Mouse (Mus musculus): ENCODE measurements at regions not wholly inside any gene's neighbourhood (a gene's known extent, or its start where the extent isn't known, plus 50 kb on each side); places are given as distances from the start of the nearest gene placed in this dataset.
"Not testable (repeated sequence)": the region's sequence is repeated elsewhere in the genome, so short reads cannot be mapped to it uniquely, and the experiment has no call there.

- DNase-seq = no peak
Observed at GRCm38 (mm10) chr4:55663856-55664255, 131.6 kb upstream of the Klf4 start.

DNA sequence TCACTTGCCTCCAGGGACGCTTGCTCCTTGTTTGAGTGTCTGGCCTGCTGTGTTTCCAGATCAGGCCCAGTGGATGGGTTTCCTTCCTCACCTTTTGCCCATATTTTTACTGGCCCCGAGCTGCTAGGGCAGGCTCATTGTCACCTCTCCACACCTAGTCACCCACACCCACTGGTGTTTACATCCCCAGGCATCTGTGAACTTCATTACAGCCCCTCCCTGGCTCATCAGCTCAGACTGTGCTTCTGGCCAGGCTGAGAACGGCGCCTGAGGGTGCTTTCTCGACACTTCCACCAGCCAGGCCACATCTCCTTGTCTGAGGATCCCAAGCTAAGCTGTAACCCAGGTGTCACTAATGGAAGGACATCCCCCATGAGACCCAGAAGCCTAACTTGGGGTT is 129.8 kb upstream of the Klf4 start:
- no peak for DNase-seq

DNA sequence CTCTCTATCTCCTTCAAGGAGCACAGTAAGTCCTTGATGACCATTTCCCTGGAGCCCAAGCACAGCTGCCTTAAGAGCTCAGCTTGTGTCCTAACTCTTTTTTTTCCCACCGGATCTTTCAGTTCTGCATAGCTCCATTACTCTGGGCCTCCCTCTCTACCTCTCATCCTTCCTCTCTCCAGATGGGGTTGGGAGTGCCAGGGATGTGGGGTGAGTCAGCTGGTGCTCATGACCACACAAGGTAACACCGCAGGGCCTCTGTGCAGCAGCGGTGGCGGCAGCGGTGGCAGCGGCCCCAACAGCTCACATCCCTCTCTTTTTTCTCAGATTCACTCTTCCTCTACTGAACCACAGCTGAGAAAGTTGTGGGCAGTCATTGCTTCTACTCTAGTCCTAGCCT is 126.6 kb upstream of the Klf4 start:
- DNase-seq = no peak

DNA sequence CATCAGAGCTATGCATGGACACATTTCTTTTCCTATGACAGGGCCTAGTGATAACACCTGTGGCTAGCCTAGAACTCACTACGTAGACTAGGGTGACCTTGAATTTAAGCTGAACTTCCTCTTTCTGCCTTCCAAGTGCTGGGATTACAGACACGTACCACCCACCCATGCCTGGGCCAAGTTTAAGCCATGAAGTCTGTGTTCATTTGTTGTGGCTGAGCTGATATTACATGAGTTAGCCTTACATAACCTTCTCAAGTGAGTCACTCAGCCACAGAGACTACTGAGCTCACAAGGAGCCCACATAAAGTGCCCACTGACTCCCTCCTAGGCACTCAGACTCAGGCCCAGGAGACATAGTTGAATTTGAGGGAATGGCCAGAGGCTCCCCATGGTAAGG is 123.1 kb upstream of the Klf4 start:
- DNase-seq = no peak

- no peak for DNase-seq
Observed at GRCm38 (mm10) chr4:55652628-55653027, 120.4 kb upstream of the Klf4 start.

- DNase-seq = no peak
Observed at GRCm38 (mm10) chr4:55651811-55652410, 119.6 kb upstream of the Klf4 start.

DNA sequence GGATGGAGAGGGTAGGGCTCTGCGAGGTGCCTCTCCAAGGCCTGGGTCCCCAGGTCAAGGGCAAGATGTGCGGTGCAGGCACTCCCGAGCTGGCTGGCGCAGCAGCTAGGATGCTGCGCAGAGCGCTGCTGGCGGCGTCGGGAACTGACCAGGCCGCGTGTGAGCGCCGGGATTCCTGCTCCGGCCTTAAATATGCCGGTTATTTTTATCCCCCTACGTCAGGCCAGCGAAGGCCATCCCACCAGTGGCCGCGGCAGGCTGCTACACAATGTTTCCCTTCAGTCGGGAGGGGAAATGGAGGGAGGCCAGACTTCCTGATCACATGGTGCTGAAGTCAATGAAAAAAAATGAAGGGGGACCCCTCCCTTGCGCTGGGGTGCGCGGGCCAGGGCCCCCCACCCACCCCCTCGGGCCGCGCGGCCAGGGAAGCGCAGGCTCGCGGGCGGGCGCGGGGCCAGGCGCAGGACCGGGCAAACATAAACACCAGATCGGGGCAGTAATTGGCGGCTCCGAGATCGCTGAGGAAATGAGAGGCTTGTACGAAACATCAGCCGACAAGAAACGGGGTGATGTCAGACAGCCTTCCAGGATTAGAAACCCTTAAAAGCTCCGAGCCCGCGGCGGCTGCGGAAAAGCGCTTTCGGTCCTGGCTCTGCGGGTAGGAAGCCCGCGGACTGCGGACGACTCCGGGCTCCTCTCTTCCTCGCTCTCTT is 118.9 kb upstream of the Klf4 start:
- peak; percentile 74 for DNase-seq

DNA sequence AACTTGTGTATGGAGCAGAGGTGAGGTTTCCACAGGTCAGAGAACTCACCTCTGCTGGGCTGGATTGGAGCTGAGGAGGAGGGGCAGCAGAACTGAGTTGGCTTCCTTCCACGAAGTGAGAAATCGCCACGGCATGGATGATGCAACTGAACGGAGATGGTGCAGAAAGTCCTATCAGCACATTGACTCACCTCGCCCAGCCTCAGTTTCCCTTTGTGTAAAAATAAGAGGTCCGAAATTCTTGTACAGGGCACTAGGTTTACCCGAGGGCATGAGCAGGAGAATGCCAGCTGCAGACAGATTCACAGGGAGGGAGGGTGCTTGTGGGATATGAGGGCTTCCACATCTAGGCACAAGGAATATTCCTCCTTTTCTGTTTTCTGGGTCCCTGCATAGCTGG is 117.9 kb upstream of the Klf4 start:
- no peak for DNase-seq

DNA sequence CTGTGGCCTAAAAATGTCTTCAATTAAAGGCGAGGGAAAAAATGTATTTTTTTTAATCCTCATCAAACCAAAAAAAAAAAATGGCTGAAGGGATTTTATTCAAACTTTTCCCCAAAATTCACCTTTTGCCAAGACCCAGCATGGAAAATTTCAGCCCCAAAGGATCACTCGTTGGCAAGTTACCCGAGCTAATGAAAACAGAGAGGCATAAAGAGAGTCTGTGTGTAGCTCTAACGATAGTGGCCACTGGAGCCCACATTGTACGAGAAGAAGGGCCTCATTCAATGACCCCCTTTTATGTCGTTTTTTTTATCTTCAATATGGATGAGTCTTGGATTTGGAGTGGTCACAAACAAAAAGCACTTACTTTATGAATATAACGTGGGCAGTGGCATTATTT is 116.1 kb upstream of the Klf4 start:
- no peak for DNase-seq

GRCm38 (mm10) chr4:55645432-55645831 is 113.2 kb upstream of the Klf4 start:
- no peak for DNase-seq

DNA sequence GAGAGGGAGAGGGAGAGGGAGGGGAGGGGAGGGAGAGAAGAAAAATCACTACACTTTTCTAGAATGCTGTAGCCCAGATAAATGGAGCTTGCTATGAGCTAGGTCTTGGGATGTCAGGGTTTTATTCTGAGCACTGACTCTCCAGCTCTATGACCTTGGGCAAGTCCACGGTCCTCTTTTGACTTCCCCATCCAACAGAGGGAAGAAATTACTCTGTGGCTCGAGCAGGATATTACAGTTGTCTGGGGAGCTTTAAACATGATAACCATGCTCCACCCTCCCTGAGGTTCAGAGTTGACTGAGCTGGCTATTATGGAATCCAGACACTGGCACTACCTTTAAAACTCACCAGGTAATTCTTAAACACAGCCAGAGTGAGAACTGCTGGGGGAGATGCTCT is 112.6 kb upstream of the Klf4 start:
- DNase-seq = no peak

DNA sequence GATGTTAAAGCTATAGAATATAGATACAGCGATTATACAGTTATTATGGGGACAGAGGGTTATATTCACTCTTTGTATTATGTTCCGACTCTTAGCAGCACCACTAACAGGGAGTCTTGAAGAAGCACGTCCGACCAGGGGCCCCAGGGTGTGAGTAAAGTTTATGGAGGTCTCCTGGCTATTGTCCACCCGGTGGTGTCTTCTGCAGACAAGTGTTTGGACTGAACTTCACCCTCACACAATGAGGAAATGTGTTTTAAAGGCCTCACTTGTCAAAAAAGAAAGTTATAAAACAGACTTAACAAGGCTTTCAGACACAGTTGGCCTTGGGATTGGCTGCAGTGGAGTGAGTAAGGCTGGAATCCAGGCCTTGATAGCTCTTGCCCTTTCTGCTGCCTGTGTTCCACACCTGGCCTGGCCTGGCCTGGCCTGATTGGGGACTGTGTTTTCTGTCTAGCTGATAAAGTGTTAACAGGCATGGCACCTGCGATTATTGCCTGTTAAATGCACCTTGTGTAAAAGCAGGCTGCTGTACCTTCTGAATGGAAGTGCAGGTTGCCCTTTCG is 102.8 kb upstream of the Klf4 start:
- no peak for DNase-seq

DNA sequence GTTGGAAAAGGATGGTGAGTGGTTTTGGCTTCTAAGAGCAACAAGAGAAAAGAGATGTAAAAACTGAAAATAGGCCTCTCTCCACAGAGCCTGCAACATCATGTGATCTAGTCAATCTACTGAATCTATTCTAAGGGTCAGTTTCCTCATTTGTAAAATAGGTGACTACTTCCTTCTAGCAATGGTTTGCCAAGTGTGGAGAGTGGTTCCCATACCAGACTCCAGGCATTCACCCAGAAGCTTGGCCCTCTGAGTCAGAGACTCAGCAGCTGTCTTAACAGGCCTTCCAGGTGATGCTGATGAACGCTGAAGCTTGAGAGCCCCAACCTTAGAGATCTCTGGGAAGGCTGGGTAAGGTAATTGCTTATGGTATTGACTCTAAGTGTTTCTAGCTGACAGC is 98.9 kb upstream of the Klf4 start:
- no peak for DNase-seq

GRCm38 (mm10) chr4:55630215-55630614 is 97.9 kb upstream of the Klf4 start:
- not testable (repeated sequence) for DNase-seq

- no peak for DNase-seq
Observed at GRCm38 (mm10) chr4:55624779-55625178, 92.5 kb upstream of the Klf4 start.

- no peak for DNase-seq
Observed at GRCm38 (mm10) chr4:55623151-55623760, 91.0 kb upstream of the Klf4 start.

DNA sequence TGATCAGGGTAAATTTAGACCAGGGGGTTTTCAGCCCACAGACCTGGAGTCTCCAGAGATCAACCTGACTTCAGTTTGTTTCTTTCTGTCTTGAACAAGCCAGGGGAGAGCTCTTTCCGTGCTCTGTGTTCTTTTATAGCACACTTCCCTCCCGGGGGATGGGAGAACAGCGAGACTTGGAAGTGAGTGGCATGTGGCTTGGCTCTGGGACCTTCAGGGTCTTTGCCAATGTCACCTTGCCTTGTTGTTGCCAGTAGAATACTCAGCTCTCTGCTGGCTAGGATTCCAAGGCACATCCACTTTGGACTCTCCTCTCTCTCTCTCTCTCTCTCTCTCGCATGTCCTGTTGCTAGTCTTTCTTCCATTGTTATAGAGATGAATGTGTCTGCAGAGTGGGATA is 90.4 kb upstream of the Klf4 start:
- DNase-seq = no peak

DNA sequence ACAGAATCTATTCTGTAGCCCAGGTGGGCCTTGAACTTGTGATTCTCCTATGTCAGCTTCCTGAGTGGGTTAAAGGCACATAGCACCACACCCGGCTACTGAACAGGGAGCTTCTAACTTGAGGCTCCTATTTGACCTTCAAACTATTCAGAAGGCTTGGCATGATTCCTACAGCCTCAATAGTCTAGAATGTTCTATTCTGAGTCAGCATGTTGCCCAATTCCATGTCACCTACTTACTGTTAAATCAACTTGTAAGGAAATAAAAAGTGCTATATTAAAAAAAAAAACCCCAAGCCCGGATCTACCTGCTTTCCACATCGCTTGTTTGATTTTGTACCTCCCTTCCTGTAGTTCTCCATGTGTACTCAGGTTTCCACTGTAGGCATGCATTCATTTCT is 87.6 kb upstream of the Klf4 start:
- DNase-seq = no peak

GRCm38 (mm10) chr4:55615808-55616207 is 83.5 kb upstream of the Klf4 start:
- no peak for DNase-seq

DNA sequence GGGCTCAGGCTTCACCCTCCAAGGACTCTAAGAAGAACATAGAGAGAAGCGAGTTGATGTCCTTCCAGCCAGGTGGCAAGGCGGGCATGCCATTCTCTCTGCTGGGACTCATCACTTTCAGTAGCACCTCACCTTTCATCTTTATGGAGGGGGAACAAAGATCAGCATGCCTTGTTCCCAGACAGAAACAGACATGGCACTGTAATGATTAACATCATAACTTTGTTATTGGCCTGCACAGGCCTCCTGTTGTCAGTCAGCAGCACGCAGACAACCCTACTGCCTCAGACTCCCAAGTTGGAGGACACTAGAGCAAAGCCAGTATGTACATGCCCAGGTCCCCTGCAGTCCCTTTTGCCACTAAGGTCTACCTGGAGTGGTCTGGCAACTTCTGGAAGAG is 81.3 kb upstream of the Klf4 start:
- no peak for DNase-seq

GRCm38 (mm10) chr4:55610998-55611397 is 78.7 kb upstream of the Klf4 start:
- no peak for DNase-seq

GRCm38 (mm10) chr4:55609214-55609613 is 76.9 kb upstream of the Klf4 start:
- DNase-seq = no peak

GRCm38 (mm10) chr4:55605541-55605940 is 73.3 kb upstream of the Klf4 start:
- no peak for DNase-seq

DNA sequence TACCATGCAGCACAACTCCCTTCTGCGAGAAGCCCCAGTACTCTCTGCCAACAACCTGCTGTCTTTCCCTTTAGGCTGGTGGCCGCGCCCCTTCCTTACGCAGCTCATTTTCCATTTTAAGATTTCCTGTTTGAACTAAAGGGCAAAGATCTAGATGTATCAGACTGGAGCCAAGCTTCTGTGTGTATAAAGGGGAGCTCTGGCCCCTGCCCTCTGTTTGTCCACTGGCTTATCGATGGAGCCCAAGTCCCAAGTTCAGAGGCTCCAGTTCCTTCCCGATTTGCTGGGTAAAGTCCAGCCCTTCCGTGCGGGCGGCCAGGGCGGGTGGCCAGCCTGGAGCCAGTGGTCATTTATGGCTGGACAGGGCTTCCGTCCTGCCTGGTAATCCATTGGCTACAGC is 72.6 kb upstream of the Klf4 start:
- DNase-seq = no peak
